Mouse (Mus musculus) macrophage (primary cell): Measurements from ENCODE around the gene Wfdc5. TPM values are rescaled to one million over a fixed set of nuclear protein-coding genes. Genes with fewer than 3 reads are reported as not detected.
"Not testable (repeated sequence)": the region's sequence is repeated elsewhere in the genome, so short reads cannot be mapped to it uniquely, and the experiment has no call there.

Source experiments
- H3K27ac ChIP-seq: fragments of 350-480 bp; formaldehyde crosslinking; 2 replicates; pipeline ENCODE4 v1.9.0; 2021
- H3K36me3 ChIP-seq: fragments of 350-480 bp; formaldehyde crosslinking; 2 replicates; pipeline ENCODE4 v1.9.0; 2021; ENCODE audit errors: inconsistent target
- H3K4me3 ChIP-seq: fragments of 350-480 bp; formaldehyde crosslinking; 2 replicates; pipeline ENCODE4 v1.9.0; 2021; ENCODE audit errors: inconsistent target
- H3K79me2 ChIP-seq: fragments of 350-480 bp; formaldehyde crosslinking; 2 replicates; pipeline ENCODE4 v1.9.0; 2021; ENCODE audit errors: inconsistent target
- WGBS: methylation state at CpG from one replicate; pipeline ENCODE4 v1.1.7; 2026; ENCODE audit warnings: inconsistent platforms; ENCODE audit not compliant: missing documents; 5-methylcytosine and 5-hydroxymethylcytosine counted together
- polyA plus RNA-seq: library from polyadenylated mRNA; stranded (reverse); fragments of 250-400 nt; gene quantifications from 3 replicates; pipeline ENCODE4 v1.2.4, GENCODE M21; 2018; ENCODE audit warnings: inconsistent platforms
- total RNA-seq, 78 experiments: library from RNA; depleted of rRNA; stranded (reverse); fragments of 250-400 nt; gene quantifications; 1 replicate in 9 of 78; 2 replicates in 24 of 78; 3 replicates in 43 of 78; 4 replicates in 2 of 78; pipeline ENCODE4 v1.2.4; 2018; ENCODE audit warnings: inconsistent platforms in 56 of 78

Gene Wfdc5
- not detected for total RNA-seq (2018; cell fraction: chromatin; rRNA removed)
- not detected for total RNA-seq (2018; cell fraction: cytosol; rRNA removed)
- not detected for total RNA-seq (2018; cell fraction: nucleus; rRNA removed)
- polyA plus RNA-seq = not detected in 3 replicates

GRCm38 (mm10) chr2:164182692-164183255 lies at the start of gene Wfdc5:
Gene Wfdc5 (minus strand): TSS chr2:164182742.
- 89% methylated on average over 7 of the region's 7 CpGs for WGBS
- H3K27ac ChIP-seq = no peak within 1 kb of the TSS
- H3K36me3 ChIP-seq = no peaks in the 10 kb centered on the region
- H3K79me2 ChIP-seq = no peaks in the 10 kb centered on the region
- H3K4me3 ChIP-seq = no peak within 1 kb of the TSS

GRCm38 (mm10) chr2:164228361-164229070 lies 46.0 kb upstream of the Wfdc5 start:
- 82% methylated on average over 8 of the region's 8 CpGs for WGBS
- Histone ChIP-seq H3K27ac (no peak overlapping the region), H3K36me3 (no peaks in the 10 kb centered on the region), H3K79me2 (no peaks in the 10 kb centered on the region), H3K4me3 (no peak overlapping the region)

GRCm38 (mm10) chr2:164221522-164221921 lies 39.0 kb upstream of the Wfdc5 start, which contains the start of gene Wfdc15b:
Gene Wfdc15b (minus strand): TSS chr2:164221660.
- 62% methylated on average over 11 of the region's 11 CpGs for WGBS
- H3K27ac ChIP-seq = no peak within 1 kb of the TSS
- no peak within 1 kb of the TSS for H3K4me3 ChIP-seq
- no peaks in the 10 kb centered on the region for H3K79me2 ChIP-seq
- H3K36me3 ChIP-seq = no peaks in the 10 kb centered on the region

- H3K79me2 ChIP-seq = no peaks in the 10 kb centered on the region
- 91% methylated on average over 9 of the region's 9 CpGs for WGBS
- H3K4me3 ChIP-seq = no peak overlapping the region
- H3K36me3 ChIP-seq = no peaks in the 10 kb centered on the region
- no peak overlapping the region for H3K27ac ChIP-seq
Measured at GRCm38 (mm10) chr2:164219295-164219694, 36.8 kb upstream of the Wfdc5 start.

GRCm38 (mm10) chr2:164212711-164213110 lies 30.2 kb upstream of the Wfdc5 start:
- no peaks in the 10 kb centered on the region for H3K36me3 ChIP-seq
- 85% methylated on average over 5 of the region's 5 CpGs for WGBS
- no peak overlapping the region for H3K4me3 ChIP-seq
- no peaks in the 10 kb centered on the region for H3K79me2 ChIP-seq
- no peak overlapping the region for H3K27ac ChIP-seq

GRCm38 (mm10) chr2:164210892-164211291 lies 28.4 kb upstream of the Wfdc5 start:
- Histone ChIP-seq H3K4me3 (no peak overlapping the region), H3K36me3 (no peaks in the 10 kb centered on the region), H3K79me2 (no peaks in the 10 kb centered on the region), H3K27ac (no peak overlapping the region)
- WGBS = 96% methylated on average over 4 of the region's 4 CpGs

GRCm38 (mm10) chr2:164206676-164207075 lies 24.1 kb upstream of the Wfdc5 start:
- 55% methylated on average over 4 of the region's 4 CpGs for WGBS

GRCm38 (mm10) chr2:164206011-164206410 lies 23.5 kb upstream of the Wfdc5 start:
- 95% methylated on average over 10 of the region's 10 CpGs for WGBS
- H3K36me3 ChIP-seq, H3K79me2 ChIP-seq, H3K4me3 ChIP-seq, H3K27ac ChIP-seq: not testable (repeated sequence)

More at GRCm38 (mm10) chr2:164206676-164207075, 24.1 kb upstream of the Wfdc5 start:
- Histone ChIP-seq H3K4me3 (no peak overlapping the region), H3K36me3 (no peaks in the 10 kb centered on the region), H3K27ac (no peak overlapping the region), H3K79me2 (no peaks in the 10 kb centered on the region)

- H3K36me3 ChIP-seq = no peaks in the 10 kb centered on the region
- WGBS = 79% methylated on average over 20 of the region's 20 CpGs
- H3K79me2 ChIP-seq = no peaks in the 10 kb centered on the region
- H3K4me3 ChIP-seq = no peak within 1 kb of the TSS
- no peak within 1 kb of the TSS for H3K27ac ChIP-seq
Measured at GRCm38 (mm10) chr2:164199626-164200327, 17.2 kb upstream of the Wfdc5 start, which contains the start of gene Wfdc15a. Gene Wfdc15a (minus strand): TSS chr2:164200130.

GRCm38 (mm10) chr2:164196700-164196990 lies 14.1 kb upstream of the Wfdc5 start:
- Histone ChIP-seq H3K4me3 (no peak overlapping the region), H3K36me3 (no peaks in the 10 kb centered on the region), H3K27ac (no peak overlapping the region), H3K79me2 (no peaks in the 10 kb centered on the region)
- WGBS = 87% methylated on average over 5 of the region's 5 CpGs

GRCm38 (mm10) chr2:164195971-164196699 lies 13.6 kb upstream of the Wfdc5 start:
- H3K79me2 ChIP-seq = no peaks in the 10 kb centered on the region
- 86% methylated on average over 5 of the region's 5 CpGs for WGBS

GRCm38 (mm10) chr2:164194959-164195630 lies 12.6 kb upstream of the Wfdc5 start:
- Histone ChIP-seq H3K27ac (no peak overlapping the region), H3K4me3 (no peak overlapping the region), H3K79me2 (no peaks in the 10 kb centered on the region), H3K36me3 (no peaks in the 10 kb centered on the region)
- 85% methylated on average over 5 of the region's 5 CpGs for WGBS

More at GRCm38 (mm10) chr2:164195971-164196699, 13.6 kb upstream of the Wfdc5 start:
- Histone ChIP-seq H3K27ac (no peak overlapping the region), H3K36me3 (no peaks in the 10 kb centered on the region), H3K4me3 (no peak overlapping the region)

GRCm38 (mm10) chr2:164192279-164192678 lies 9.7 kb upstream of the Wfdc5 start:
- Histone ChIP-seq H3K36me3 (no peaks in the 10 kb centered on the region), H3K27ac (no peak overlapping the region), H3K79me2 (no peaks in the 10 kb centered on the region)

GRCm38 (mm10) chr2:164190576-164190975 lies 8.0 kb upstream of the Wfdc5 start, which contains the start of gene Wfdc12:
Gene Wfdc12 (minus strand): TSS chr2:164190608.
- 91% methylated on average over 6 of the region's 6 CpGs for WGBS
- Histone ChIP-seq H3K79me2 (no peaks in the 10 kb centered on the region), H3K36me3 (no peaks in the 10 kb centered on the region), H3K27ac (no peak within 1 kb of the TSS), H3K4me3 (no peak within 1 kb of the TSS)

More at GRCm38 (mm10) chr2:164192279-164192678, 9.7 kb upstream of the Wfdc5 start:
- H3K4me3 ChIP-seq = no peak overlapping the region
